Mouse (Mus musculus): Measurements from ENCODE around the gene Apoc3.

Apoc3 gene

DNA sequence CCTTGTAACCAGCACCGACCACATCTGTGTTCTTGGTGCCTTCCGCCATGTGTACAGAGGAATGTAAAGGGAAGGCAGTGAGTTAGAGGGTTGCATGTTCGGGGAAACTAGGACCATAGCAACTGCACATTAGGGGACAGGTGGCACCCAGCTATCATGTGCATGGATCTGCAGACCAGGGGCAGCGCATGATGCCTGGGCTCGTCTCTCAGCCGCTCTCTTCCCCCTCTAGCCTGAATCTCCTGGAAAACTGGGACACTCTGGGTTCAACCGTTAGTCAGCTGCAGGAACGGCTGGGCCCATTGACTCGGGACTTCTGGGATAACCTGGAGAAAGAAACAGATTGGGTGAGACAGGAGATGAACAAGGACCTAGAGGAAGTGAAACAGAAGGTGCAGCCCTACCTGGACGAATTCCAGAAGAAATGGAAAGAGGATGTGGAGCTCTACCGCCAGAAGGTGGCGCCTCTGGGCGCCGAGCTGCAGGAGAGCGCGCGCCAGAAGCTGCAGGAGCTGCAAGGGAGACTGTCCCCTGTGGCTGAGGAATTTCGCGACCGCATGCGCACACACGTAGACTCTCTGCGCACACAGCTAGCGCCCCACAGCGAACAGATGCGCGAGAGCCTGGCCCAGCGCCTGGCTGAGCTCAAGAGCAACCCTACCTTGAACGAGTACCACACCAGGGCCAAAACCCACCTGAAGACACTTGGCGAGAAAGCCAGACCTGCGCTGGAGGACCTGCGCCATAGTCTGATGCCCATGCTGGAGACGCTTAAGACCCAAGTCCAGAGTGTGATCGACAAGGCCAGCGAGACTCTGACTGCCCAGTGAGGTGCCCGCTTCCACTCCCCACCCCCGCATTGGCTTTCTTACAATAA is 5.6 kb downstream of the Apoc3 start:
- DNase-seq = peak; percentile 95

DNA sequence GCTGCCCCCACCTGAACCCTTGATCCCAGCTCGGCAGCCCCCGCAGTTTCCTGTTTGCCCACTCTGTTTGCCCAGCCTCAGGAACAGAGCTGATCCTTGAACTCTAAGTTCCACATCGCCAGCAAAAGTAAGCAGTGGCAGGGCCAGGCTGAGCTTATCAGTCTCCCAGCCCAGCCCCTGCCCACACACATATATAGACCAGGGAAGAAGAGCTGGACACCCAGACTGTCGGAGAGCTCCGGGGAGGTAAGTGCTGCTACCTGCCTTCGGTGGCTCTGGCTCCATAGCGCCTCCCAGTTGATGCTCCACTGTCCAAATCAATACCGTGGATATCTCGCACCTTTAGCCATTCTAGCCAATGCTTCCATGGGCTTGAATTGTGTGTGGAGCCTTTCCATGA is 6.9 kb downstream of the Apoc3 start, which contains the start of gene Apoa1:
Gene Apoa1, plus strand, starts transcription at position 90 of the 400 bp plus-strand sequence.
- DNase-seq = no peak

DNA sequence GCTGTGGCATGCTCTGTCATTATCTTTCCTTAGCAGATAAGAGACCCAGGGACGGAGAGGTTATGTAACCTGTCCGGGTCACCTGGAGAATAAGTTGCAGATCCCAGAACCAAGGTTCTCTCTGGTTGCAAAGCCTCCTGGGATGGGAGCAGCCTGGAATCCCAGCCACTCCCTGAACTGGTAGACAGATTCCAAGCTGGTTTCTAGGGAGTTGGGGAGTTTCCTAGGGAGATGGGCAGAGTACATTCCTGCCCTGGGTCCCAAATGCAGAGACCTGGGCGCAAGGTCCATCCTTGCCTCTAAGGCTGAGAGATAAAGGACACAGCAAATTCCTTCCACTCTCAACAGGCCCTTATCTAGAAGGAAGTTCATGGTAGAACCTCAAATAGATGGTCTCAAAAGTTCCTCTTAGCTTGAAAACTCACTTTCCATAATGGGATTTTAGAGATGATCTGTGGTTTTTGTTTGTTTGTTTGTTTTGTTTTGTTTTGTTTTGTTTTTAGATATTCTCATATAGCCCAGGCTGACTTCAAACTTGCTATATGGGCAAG is 8.3 kb downstream of the Apoc3 start:
- DNase-seq = no peak

GRCm38 (mm10) chr9:46224945-46225660 is 10.3 kb downstream of the Apoc3 start:
- no peak for DNase-seq

GRCm38 (mm10) chr9:46224101-46224500 is 11.3 kb downstream of the Apoc3 start:
- DNase-seq = no peak

GRCm38 (mm10) chr9:46223090-46223489 is 12.3 kb downstream of the Apoc3 start:
- no peak for DNase-seq

DNA sequence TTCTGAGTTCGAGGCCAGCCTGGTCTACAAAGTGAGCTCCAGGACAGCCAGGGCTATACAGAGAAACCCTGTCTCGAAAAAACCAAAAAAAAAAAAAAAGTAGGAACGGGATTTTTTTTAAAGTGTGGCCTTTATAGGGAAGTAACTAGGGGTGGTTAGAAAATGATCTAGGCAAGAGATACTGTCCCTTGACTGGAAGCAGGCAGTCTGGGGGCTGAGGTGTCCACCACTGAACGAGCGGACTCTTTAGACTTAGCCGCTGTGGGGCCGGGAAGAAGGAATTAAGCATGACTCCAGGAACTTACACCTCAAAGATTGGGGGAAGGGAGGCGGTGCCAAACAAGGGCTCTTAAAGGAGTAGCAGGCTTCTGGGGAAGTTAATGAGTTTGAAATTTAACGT is 17.3 kb downstream of the Apoc3 start:
- DNase-seq = no peak

DNA sequence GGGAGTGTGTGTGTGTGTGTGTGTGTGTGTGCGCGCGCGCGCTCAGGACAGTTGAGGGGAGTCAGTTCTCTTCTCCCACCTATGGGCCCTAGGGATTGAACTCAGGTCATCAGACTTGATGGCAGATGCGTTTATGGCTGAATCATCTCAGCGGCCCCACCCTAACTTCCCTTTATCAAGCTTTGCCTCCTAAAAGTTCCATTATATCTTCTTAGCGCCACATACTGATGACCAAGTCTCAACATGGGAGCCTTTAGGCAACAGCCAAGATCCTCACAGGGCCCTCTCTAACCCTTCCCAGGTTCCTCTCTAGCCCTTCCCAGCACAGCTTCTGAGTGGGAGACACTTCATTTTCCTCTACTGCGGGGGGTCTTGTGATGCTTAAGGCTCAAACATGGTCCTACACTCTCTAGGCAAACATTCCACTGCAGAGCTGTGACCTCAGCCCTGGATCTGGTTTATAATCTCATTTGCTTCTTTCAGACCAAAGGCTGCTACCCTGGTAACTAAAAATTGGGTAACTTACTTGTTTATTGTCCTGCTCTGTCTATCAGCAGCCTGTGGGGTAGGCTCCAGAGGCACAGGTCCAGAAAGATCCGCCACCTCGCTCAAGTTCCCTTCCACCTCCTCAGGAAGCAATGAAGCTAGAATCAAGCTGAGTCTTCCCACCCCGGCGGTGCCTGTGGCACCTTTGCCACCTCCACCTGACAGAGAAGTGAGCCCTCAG is 18.5 kb downstream of the Apoc3 start:
- no peak for DNase-seq

DNA sequence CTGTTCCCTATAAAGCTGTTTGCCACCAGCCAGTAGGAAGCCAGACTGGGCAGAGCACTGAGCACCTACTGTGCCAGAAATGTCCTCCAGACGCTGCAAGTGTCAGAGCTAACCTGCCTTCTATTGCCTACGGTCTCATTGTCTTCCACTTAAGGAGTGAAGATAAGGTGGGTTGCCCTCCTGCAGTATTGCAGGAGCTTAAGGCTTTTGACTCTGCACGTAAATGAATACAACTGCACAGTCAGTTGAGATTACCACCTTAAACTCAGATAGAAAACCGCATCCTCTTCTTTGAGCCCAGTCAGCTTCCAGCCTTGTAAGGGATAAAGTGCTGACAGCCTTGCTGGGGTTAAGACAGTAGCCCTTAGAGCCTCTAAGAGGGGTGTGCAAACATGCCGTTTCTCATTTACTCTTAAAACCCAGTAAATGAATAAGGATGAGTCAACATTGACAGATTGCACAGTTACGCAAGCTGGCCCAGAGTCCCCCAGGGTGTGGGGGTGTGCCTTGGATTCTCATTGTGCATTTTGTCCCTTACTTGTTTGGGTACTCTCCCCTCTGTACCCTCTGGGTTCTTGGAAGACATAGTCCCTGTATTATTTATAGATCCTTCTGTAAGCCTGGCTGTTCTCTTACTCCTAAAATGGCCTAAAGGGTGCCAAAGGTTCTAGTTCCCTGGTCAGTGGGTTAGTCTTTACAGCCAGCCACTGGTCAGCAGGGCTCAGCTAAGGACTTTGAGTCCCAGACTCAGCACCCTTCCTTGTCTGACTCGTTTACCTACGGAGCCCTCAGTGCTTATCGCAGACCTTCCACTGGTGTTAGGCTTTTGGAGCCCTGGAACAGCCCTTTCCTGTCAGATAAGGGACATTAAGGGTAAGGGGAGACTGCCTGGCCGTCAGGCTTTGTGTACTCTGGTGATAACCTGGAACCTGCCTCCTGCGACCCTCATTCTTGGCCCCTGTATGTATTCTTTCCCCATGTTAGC is 19.8 kb downstream of the Apoc3 start:
- peak; percentile 52 for DNase-seq

GRCm38 (mm10) chr9:46214946-46215337 is 20.5 kb downstream of the Apoc3 start:
- DNase-seq = no peak

- DNase-seq = no peak
These were observed 21.2 kb downstream of the Apoc3 start for GRCm38 (mm10) chr9:46214276-46214675.

DNA sequence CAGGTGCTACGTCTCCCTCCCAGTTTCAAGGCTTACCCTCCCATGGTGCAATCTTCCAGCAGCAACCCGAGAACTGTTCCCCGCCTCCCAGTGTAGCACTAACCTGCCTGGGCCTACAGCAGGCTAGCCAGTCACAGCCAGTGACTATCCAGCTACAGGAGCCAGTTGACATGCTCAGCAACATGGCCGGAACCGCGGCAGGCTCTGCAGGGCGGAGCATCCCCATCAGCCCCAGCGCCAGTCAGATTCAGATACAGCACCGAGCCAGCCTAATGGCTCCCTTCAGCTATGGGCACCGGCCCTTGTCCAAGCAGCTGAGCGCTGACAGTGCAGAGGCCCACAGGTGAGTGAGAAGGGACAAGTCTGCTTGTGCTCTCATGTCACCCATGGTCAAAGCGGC is 25.0 kb downstream of the Apoc3 start:
- no peak for DNase-seq

DNA sequence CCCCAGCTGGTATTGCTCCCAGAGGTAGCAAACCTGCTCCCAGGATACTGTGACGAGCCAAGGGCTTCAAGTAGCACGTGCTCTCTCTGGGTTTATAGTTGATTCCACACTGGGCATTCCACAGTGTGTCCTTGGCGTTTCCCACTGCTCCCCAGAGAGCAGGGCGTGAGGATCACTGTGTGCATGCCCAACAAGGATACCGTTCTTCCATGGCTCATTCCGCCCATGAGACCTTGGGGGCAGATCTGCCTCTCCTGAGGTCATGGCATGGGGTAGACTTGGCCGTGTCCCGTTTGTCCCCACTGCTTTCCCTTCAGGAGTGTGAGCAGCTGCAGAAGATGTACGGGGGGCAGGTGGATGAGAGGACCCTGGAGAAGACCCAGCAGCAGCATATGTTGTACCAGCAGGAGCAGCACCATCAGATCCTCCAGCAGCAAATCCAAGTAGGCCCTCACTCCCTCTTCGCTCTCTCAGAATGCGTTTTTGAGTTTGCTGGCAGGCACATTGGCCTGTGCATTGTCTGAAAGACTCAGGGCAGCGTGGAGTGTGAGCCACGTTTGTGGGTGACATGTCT is 26.9 kb downstream of the Apoc3 start:
- no peak for DNase-seq

DNA sequence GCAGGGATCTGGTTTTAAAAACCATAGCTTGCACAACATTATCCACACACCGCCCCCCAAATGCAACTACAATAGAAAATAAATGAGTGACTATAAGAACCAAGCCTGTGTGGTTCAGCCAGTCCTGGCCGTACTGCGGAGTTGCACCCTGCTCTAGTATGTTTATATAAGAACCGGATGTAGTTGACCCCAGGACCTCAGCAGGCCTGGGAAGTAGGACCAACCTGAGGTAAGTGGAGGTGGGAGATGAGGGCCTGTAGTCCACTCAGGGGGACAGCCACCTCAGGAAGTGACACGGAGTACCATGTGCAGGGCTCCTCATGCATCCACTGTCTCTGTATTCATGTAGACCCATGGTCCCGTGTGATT is 28.0 kb downstream of the Apoc3 start:
- no peak for DNase-seq

DNA sequence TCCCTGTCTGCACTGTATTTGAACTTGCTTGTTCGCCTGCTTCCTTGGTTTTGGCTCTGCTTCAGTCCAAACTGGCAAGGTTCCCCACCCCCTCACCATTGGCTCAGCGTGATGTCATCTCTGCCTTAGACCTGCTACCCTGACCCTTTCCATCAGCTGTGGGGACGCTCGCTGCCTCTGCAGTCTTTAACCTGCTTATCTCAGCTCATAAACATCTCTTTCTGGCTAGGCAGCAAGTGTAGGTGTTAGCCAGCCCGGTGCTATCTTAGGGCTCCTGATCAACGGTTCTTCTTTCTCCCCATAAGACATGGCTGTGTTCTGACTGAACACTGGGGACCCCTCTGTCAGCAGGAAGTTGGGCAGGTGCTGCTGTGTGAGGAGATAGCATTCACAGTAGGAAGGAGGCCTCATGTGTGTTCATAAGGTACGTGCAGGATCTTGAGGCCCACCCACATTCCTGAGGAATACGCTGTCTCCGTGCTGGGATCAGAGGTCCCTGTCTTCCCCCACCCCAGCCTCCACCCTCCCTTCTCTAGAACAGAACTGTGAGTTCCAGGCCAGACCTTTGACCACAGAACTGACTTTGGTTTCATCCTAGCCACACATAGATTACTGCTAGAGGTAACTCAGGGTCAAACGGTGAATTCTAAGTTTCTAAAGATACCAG is 28.5 kb downstream of the Apoc3 start:
- DNase-seq = no peak

GRCm38 (mm10) chr9:46199609-46200008 is 35.8 kb downstream of the Apoc3 start:
- DNase-seq = no peak

- no peak for DNase-seq
These were observed 36.5 kb downstream of the Apoc3 start for GRCm38 (mm10) chr9:46198936-46199335.

GRCm38 (mm10) chr9:46198461-46198860 is 37.0 kb downstream of the Apoc3 start:
- peak; percentile 56 for DNase-seq

DNA sequence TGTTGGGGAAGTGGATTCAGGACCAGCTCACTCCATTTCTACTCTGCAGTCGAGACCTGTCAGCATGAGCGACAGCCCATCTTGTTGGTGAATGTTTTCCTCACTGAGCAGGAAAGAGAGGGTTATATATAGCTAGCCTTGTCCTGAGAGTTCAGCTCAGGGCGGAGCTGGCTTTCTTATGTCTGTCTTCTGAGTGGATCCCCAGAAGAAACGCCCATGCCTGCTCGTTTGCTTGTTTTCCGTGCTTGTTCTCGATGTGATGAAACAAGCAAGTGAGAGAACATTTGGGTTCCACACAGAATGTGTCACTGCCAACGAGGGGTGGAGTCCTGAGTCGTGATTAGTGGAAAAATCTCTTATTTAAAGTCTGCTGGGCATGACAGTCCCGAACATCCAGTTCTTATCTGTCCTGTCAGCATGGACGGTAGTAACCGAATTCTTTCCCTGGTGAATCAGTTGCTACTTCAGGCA is 38.7 kb downstream of the Apoc3 start:
- no peak for DNase-seq

- DNase-seq = no peak
These were observed 40.6 kb downstream of the Apoc3 start for GRCm38 (mm10) chr9:46194809-46195208.

GRCm38 (mm10) chr9:46192642-46193041 is 42.8 kb downstream of the Apoc3 start:
- no peak for DNase-seq

All from right cerebral cortex, adult 18-20 months (tissue).